Mouse (Mus musculus): ENCODE data around the gene Cmtm5.

DNA sequence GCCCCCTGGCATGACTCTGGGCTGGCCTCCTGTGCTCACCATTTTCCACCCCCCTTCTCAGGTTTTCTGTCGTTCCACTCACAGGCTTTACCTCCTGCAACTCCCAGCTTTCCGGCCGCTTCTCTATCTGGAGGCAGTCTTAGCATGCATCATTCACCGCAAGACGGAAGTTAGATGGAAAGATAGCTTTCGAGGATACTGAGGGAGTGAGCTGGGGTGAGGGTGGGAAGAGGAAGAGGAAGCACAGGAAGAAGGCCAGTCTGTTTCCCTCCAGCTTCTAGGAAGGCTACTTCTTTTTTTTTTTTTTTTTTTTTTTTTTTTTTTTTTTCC lies 735 bp downstream of the Cmtm5 start:
- no peak for TF ChIP-seq ETS1 (conservative IDR thresholded peaks at IDR 0.05; ENCODE audit: low read depth, low read length)
- no peak for TF ChIP-seq USF2 (conservative IDR thresholded peaks at IDR 0.05; ENCODE audit: low read depth, low read length)
- no peak for TF ChIP-seq CTCF (conservative IDR thresholded peaks at IDR 0.05 in 1 of 2, IDR thresholded peaks at IDR 0.05 in 1 of 2; ENCODE audit: low read depth in 2 of 2, low read length in 2 of 2)
- no peak for TF ChIP-seq POLR2AphosphoS2 (IDR thresholded peaks at IDR 0.05; ENCODE audit: low read depth, low read length)
- TF ChIP-seq E2F4 (IDR thresholded peaks at IDR 0.05; ENCODE audit: insufficient replicate concordance, low read depth, low read length) = no peak
- no peak for TF ChIP-seq USF1 (IDR thresholded peaks at IDR 0.05; ENCODE audit: low read depth, low read length)
- no peak for TF ChIP-seq PAX5 (IDR thresholded peaks at IDR 0.05; ENCODE audit: low read length)
- TF ChIP-seq MAFK (IDR thresholded peaks at IDR 0.05; ENCODE audit: insufficient replicate concordance, low read length) = no peak
- TF ChIP-seq MAX (IDR thresholded peaks at IDR 0.05; ENCODE audit: low read length) = no peak
- TF ChIP-seq ZKSCAN1 (IDR thresholded peaks at IDR 0.05; ENCODE audit: borderline replicate concordance, low read depth, low read length) = no peak
